Mouse (Mus musculus) liver, adult 2 months (tissue): ENCODE measurements at regions not wholly inside any gene's neighbourhood (a gene's known extent, or its start where the extent isn't known, plus 50 kb on each side); places are given as distances from the start of the nearest gene placed in this dataset.

ENCODE experiments used
- CTCF ChIP-seq: fragments of 200-500 bp; IDR thresholded peaks from 2 replicates; pipeline ENCODE4 v1.5.1; 2011; ENCODE audit warnings: low read depth, low read length, control low read depth
- POLR2A ChIP-seq: fragments of 200-500 bp; IDR thresholded peaks from 2 replicates; pipeline ENCODE4 v1.6.1; 2011; ENCODE audit warnings: low read length, control low read depth; ENCODE audit not compliant: insufficient read depth; ENCODE audit errors: extremely low read depth

DNA sequence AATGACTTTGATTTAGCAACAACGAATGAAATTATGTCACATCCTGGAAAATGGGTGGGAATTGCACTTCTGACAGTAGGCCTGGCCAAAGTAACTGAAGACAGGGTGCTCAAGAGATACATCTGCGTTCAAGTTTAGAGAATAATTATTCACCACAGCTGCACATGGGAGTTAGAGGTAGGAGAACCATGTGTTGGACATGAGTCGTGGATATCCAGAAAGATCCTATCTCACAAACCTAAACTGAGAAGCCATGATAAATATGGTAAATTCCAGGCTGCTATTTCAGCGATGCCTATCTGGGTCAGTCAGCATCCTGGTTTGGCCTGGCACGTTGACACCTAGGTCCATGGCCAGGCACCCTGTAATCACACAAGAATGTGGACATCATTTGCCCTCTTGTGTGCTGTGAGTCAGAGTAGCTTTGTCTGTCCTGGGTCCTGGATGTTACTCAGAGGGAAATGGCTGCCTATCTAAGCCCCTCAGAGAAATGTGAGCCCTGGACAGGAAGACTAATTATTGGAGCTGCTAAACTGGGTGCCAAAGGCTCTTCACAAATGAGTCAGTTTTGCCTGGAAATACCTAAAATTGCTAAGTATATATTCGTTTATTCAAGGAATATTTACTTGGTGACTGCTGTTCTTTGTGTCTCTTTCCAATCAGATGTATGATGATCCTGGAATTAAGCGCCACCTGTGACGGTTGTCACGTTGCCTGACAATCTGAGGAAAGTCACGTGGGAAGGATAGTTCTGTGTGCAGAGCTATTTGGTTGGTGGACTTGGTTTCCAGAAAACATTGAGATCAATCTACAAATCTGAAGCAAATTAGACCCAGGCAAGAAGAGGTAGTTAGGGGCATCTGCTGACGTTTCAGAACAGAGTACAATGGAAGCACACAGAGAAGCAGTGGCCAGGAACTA lies 296.4 kb upstream of the Zfp637 start:
- no peak for TF ChIP-seq CTCF
- no peak for TF ChIP-seq POLR2A
